Mouse (Mus musculus) kidney, postnatal 0 days (tissue): ENCODE measurements around the gene Trpc2. TPM values are rescaled to one million over a fixed set of nuclear protein-coding genes. Genes with fewer than 3 reads are reported as not detected.
A peak's percentile ranks its signal among the peaks of the same experiment; 100 is the strongest.

Source experiments
- ATAC-seq: fragments of 200-750 bp; cut with Nextera tagmentation; replicated peaks from 2 replicates; pipeline ENCODE4 v1.8.0; 2017; ENCODE audit warnings: low read depth, moderate number of reproducible peaks, moderate TSS enrichment, moderate library complexity; ENCODE audit not compliant: low FRiP score
- DNase-seq: peaks from one replicate; pipeline ENCODE4 v3.0.0-alpha.2; 2016; ENCODE audit warnings: low spot score
- H3K27ac ChIP-seq: fragments of 300-500 bp; sonication (generic); 2 replicates; pipeline ENCODE4 v1.5.1; 2014; ENCODE audit warnings: mild to moderate bottlenecking
- H3K27me3 ChIP-seq: fragments of 300-500 bp; sonication (generic); 2 replicates; pipeline ENCODE4 v1.6.1; 2014; ENCODE audit warnings: low read length, mixed read lengths; ENCODE audit not compliant: insufficient read depth
- H3K36me3 ChIP-seq: fragments of 300-500 bp; sonication (generic); 2 replicates; pipeline ENCODE4 v1.6.1; 2014; ENCODE audit warnings: low read length, mixed read lengths; ENCODE audit not compliant: insufficient read depth
- H3K4me1 ChIP-seq: fragments of 300-500 bp; sonication (generic); replicated peaks from 2 replicates; pipeline ENCODE4 v1.6.1; 2014; ENCODE audit warnings: antibody characterized with exemption, low read length, mixed read lengths; ENCODE audit not compliant: insufficient read depth
- H3K4me2 ChIP-seq: fragments of 300-500 bp; sonication (generic); 2 replicates; pipeline ENCODE4 v1.6.1; 2014; ENCODE audit warnings: mild to moderate bottlenecking, low read length, moderate library complexity, mixed read lengths
- H3K4me3 ChIP-seq: fragments of 300-500 bp; sonication (generic); replicated peaks from 2 replicates; pipeline ENCODE4 v1.5.1; 2014; ENCODE audit warnings: low read depth, low read length
- H3K9ac ChIP-seq: fragments of 300-500 bp; sonication (generic); 2 replicates; pipeline ENCODE4 v1.6.1; 2014; ENCODE audit warnings: low read depth, low read length
- H3K9me3 ChIP-seq: fragments of 300-500 bp; sonication (generic); replicated peaks from 2 replicates; pipeline ENCODE4 v1.6.1; 2016; ENCODE audit warnings: low read length, inconsistent platforms, mixed read lengths
- CTCF ChIP-seq: IDR thresholded peaks from 2 replicates; pipeline ENCODE4 v1.5.1; 2016; ENCODE audit warnings: antibody characterized with exemption, low read depth, mild to moderate bottlenecking, moderate library complexity
- WGBS: fragments of 180-500 bp; shearing (Covaris S2); extraction: QIAGEN DNeasy Blood & Tissue Kit; methylation state at CpG from one replicate; pipeline ENCODE4 v1.1.7; 2014; 5-methylcytosine and 5-hydroxymethylcytosine counted together
- polyA plus RNA-seq: library from polyadenylated mRNA; unstranded; fragments of >200 nt; fragmentation: Nextera tagmentation; extraction: Ambion mirVana; gene quantifications from 2 replicates; pipeline ENCODE4 v1.2.1, GENCODE M21; 2015

The Trpc2 gene
- polyA plus RNA-seq, 1 experiment from 2014 or later: not detected

DNA sequence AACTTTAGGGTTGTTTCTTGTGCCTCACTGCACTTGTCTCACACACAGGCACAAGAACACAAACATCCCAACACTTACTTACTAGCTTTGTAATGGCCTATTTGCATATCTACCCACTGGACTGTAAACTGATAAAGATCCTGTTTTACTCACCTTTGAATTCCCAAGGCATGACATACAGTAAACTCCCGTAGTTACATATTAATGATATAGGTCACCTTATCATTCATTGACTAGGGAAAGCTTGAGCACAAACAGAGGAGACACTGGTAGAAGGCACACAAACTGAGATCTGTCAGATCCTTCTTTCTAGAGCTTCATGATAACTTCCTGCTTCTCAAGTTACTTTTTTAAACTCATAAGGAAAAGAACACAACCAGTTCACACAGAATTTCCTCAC, 20.7 kb upstream of the Trpc2 start:
- ATAC-seq: 0 out of 2 replicates have a peak, but pooled peaks have one; percentile 21
- no peaks in the 10 kb centered on the region for H3K9me3 ChIP-seq
- no peaks in the 10 kb centered on the region for H3K36me3 ChIP-seq
- peak; percentile 17 for DNase-seq
- no peak overlapping the region for H3K4me3 ChIP-seq
- no peak overlapping the region for H3K4me2 ChIP-seq
- WGBS: 50% methylated on average over 1 of the region's 1 CpGs
- 0 out of 2 replicates have a peak overlapping the region, but pooled peaks have one; percentile 31 for H3K27ac ChIP-seq
- no peak for TF ChIP-seq CTCF
- no peaks in the 10 kb centered on the region for H3K27me3 ChIP-seq
- H3K4me1 ChIP-seq: 0 out of 2 replicates have a peak, but pooled peaks cover 12% of the 10 kb centered on the region
- H3K9ac ChIP-seq: no peak overlapping the region

DNA sequence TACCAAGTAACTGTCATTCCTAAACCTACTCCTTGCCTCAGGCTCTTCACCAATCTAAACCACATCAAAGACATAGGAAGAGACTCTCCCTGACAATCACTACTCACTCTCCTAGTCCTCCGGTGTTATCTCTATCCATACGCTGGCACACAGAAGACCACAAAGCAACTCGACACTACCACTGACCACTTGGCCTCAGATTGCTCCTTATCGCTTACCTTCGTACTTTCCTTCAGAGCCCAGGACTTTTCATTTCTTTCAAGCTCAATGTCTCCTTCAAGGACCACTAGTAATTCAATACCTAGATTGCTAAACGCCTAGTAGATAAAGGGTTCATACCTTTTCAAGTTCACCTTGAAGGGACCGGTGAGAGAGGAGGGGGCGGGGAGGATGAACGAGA, 19.0 kb upstream of the Trpc2 start:
- Histone ChIP-seq H3K27ac (no peak overlapping the region), H3K4me2 (peak overlapping the region; percentile 73), H3K9me3 (no peaks in the 10 kb centered on the region), H3K4me1 (0 out of 2 replicates have a peak, but pooled peaks cover 12% of the 10 kb centered on the region), H3K27me3 (no peaks in the 10 kb centered on the region), H3K36me3 (no peaks in the 10 kb centered on the region), H3K9ac (no peak overlapping the region), H3K4me3 (peak overlapping the region; percentile 59; the same call in 1 of the 2 replicates)
- no peak for DNase-seq
- TF ChIP-seq CTCF: no peak
- ATAC-seq: no peak
- 70% methylated on average over 9 of the region's 9 CpGs for WGBS

GRCm38 (mm10) chr7:102064655-102065045, 18.3 kb upstream of the Trpc2 start:
- no peak for TF ChIP-seq CTCF
- H3K9ac ChIP-seq: peak overlapping the region; percentile 69
- H3K4me1 ChIP-seq: 0 out of 2 replicates have a peak, but pooled peaks cover 12% of the 10 kb centered on the region
- WGBS: 1% methylated on average over 9 of the region's 9 CpGs
- DNase-seq (no peak), ATAC-seq (peak; percentile 53)
- H3K4me2 ChIP-seq: peak overlapping the region; percentile 73
- peak overlapping the region; percentile 59 for H3K4me3 ChIP-seq
- H3K27me3 ChIP-seq: no peaks in the 10 kb centered on the region
- no peaks in the 10 kb centered on the region for H3K36me3 ChIP-seq
- H3K9me3 ChIP-seq: no peaks in the 10 kb centered on the region
- peak overlapping the region; percentile 62 for H3K27ac ChIP-seq

GRCm38 (mm10) chr7:102065046-102065891, 17.6 kb upstream of the Trpc2 start, which contains the start of the genes Rnf121, Xndc1 and Xntrpc:
Gene Rnf121, minus strand, starts transcription at chr7:102065469.
Gene Xndc1, plus strand, starts transcription at chr7:102065511.
Gene Xntrpc, plus strand, starts transcription at chr7:102065713.
- Histone ChIP-seq H3K4me3 (peak within 1 kb of the TSS; percentile 59), H3K9ac (peak within 1 kb of the TSS; percentile 69), H3K27ac (peak within 1 kb of the TSS; percentile 66), H3K4me1 (0 out of 2 replicates have a peak, but pooled peaks cover 12% of the 10 kb centered on the region), H3K4me2 (peak within 1 kb of the TSS; percentile 73), H3K27me3 (no peaks in the 10 kb centered on the region), H3K36me3 (no peaks in the 10 kb centered on the region), H3K9me3 (no peaks in the 10 kb centered on the region)
- DNase-seq (peak; percentile 97), ATAC-seq (peak; percentile 97)
- WGBS: under 1% methylated on average over 56 of the region's 56 CpGs
- TF ChIP-seq CTCF: no peak

GRCm38 (mm10) chr7:102066363-102066762, 16.6 kb upstream of the Trpc2 start:
- Histone ChIP-seq H3K9ac (peak overlapping the region; percentile 69; the same call in 1 of the 2 replicates), H3K27ac (no peak overlapping the region), H3K27me3 (no peaks in the 10 kb centered on the region), H3K4me3 (peak overlapping the region; percentile 59), H3K36me3 (0 out of 2 replicates have a peak, but pooled peaks cover 3% of the 10 kb centered on the region), H3K4me1 (0 out of 2 replicates have a peak, but pooled peaks cover 12% of the 10 kb centered on the region), H3K9me3 (no peaks in the 10 kb centered on the region), H3K4me2 (peak overlapping the region; percentile 73)
- 55% methylated on average over 6 of the region's 6 CpGs for WGBS
- ATAC-seq (no peak), DNase-seq (no peak)
- no peak for TF ChIP-seq CTCF

- Histone ChIP-seq H3K4me1 (no peaks in the 10 kb centered on the region), H3K9ac (no peak overlapping the region), H3K9me3 (no peaks in the 10 kb centered on the region), H3K4me2 (no peak overlapping the region), H3K27me3 (no peaks in the 10 kb centered on the region), H3K27ac (no peak overlapping the region), H3K4me3 (no peak overlapping the region), H3K36me3 (peaks cover 62% of the 10 kb centered on the region)
- DNase-seq (peak; percentile 52), ATAC-seq (no peak)
- 81% methylated on average over 7 of the region's 7 CpGs for WGBS
- TF ChIP-seq CTCF: peak; percentile 78
Observed at GRCm38 (mm10) chr7:102076714-102077296, 6.1 kb upstream of the Trpc2 start.
